Mouse (Mus musculus) heart, postnatal 0 days (tissue): ENCODE measurements at regions not wholly inside any gene's neighbourhood (a gene's known extent, or its start where the extent isn't known, plus 50 kb on each side); places are given as distances from the start of the nearest gene placed in this dataset.

Experiments used
- CTCF ChIP-seq: IDR thresholded peaks from 2 replicates; pipeline ENCODE4 v1.5.1; 2016; ENCODE audit warnings: antibody characterized with exemption, control low read depth, low read depth
- EP300 ChIP-seq: IDR thresholded peaks from 2 replicates; pipeline ENCODE4 v1.6.1; 2016; ENCODE audit warnings: antibody characterized with exemption, low read depth

DNA sequence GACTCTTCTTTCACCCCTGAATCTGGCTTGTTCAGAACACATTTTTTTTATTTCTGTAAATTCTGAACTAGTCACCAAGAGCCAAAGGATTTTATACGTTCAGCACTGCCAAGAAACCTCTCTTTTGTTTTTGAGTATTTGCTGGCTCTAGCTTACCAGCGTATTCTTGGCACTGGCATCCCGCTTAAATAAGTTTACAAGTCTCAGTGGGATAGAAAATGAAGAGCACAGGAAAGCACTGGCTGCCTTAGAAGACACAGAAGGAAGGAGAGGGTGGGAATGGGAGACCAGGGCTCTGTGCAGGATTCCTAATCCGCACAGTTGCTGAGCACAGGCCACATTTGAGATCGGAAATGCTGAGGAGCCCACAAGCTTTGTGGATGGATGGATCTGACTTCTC lies 306.7 kb upstream of the Klhl29 start:
- no peak for TF ChIP-seq CTCF
- no peak for TF ChIP-seq EP300
